Mouse (Mus musculus): Measurements from ENCODE around the gene Itga2b. TPM values are rescaled to one million over a fixed set of nuclear protein-coding genes. Genes with fewer than 3 reads are reported as not detected.

Itga2b gene
- polyA plus RNA-seq, 1 experiment from 2014 or later = 4.4 TPM

DNA sequence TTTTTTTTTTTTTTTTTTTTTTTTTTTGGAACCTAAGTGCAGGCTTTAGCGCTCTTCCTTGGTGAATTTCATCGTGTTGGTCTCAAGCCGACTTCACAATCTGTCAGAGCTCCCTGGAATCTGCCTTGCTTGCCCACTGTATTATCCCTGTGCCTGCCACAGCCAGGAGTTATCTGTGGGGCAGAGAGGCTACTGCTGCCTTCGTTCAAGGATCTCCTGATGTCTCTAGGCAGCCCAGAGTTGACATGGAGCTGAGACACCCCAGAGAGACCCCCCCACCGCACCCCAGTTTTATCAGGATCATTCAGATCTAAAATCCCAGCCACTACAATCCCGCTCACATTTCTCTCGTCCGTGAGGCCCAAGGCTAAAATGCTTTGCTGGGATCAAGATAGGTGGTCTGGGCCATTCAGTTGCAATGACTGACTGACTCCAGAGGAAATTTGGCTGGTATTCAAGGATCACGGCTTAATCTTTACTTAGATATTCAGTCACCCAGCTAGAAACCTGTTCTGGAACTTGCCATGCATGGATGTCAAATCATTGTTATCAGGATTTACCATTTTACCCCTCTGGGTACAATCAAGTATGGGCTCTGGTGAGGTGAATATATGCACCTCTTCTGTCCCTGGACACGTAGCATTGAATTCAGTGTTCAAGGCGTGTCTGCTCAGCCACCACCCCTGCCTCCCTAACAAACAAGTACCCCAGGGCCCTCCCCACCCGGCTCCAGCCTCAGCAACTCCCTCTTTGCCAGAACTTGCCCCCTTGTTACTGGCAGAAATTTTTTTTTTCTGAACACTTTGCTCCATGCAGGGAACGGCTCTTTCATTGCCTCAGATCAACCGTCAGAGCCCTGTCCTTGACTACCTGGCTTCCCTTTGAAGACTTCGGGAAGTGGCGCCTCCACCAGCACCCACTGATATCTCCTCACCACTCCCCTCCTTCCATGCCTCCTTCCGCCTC is 20.6 kb downstream of the Itga2b start:
- ATAC-seq (ENCODE audit: low FRiP score, low read depth) = no peak
- Histone ChIP-seq H3K4me1 (peaks cover 35% of the 10 kb centered on the region), H3K27me3 (peaks cover 49% of the 10 kb centered on the region), H3K4me3 (no peak overlapping the region), H3K9me3 (no peaks in the 10 kb centered on the region), H3K27ac (no peak overlapping the region), H3K9ac (no peak overlapping the region), H3K36me3 (no peaks in the 10 kb centered on the region), H3K4me2 (replicated peaks) (no peak overlapping the region)
- 45% methylated on average over 17 of the region's 17 CpGs for WGBS

DNA sequence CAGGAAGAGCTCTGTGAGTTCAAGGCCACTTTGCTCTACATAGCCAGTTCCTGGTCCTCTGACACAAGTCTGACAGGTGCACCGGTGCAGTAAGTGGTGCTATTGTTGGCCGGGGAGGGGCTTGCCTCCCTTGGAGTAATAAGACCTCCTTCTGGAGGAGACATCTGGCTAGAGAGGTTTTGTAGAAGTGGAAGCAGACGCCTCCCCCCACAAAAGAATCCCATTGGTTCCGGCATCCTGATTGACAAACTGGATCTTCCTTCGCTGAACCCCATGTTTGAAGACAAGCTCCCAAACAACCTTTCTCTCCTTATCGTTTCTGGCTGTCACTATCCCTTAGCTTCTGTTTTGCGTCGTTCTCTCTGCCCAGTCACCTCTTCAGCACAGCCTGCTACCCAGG is 21.6 kb downstream of the Itga2b start:
- no peak overlapping the region for H3K4me3 ChIP-seq
- H3K4me1 ChIP-seq = peaks cover 43% of the 10 kb centered on the region
- no peak overlapping the region for H3K27ac ChIP-seq
- ATAC-seq (ENCODE audit: low FRiP score, low read depth) = no peak
- H3K27me3 ChIP-seq = peaks cover 45% of the 10 kb centered on the region
- no peak overlapping the region for H3K9ac ChIP-seq
- H3K4me2 ChIP-seq (replicated peaks) = no peak overlapping the region
- WGBS = 9% methylated on average over 8 of the region's 8 CpGs
- peaks cover 5% of the 10 kb centered on the region; the same call in 1 of the 2 replicates for H3K36me3 ChIP-seq
- H3K9me3 ChIP-seq = no peaks in the 10 kb centered on the region

DNA sequence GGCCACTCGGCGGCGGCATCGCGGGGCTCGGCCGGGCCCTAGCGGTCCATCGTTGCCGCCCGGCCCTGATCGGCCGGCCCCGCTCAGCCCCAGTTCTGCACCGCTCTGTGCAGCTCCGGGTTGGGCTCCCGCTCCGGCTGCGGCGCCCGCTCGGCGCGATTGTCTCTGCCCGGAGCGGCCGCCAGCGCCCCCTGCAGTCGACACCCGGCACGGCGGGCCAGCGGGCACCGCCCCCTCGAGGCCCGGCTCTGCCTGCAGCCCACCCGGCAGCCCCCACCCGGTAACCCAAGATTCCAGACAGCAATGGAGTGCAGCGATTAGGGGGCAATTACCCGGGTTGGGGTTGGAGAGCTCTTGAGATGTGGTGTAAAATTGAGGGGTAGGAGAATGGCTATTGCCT is 22.4 kb downstream of the Itga2b start, which contains the start of gene Fam171a2:
Fam171a2 (minus strand) TSS at position 186 of the 400 bp plus-strand sequence.
- Histone ChIP-seq H3K27ac (peak within 1 kb of the TSS; percentile 94), H3K9ac (peak within 1 kb of the TSS; percentile 97), H3K4me1 (peaks cover 43% of the 10 kb centered on the region), H3K4me2 (replicated peaks) (peak within 1 kb of the TSS; percentile 74), H3K9me3 (no peaks in the 10 kb centered on the region), H3K36me3 (peaks cover 12% of the 10 kb centered on the region), H3K27me3 (peaks cover 37% of the 10 kb centered on the region), H3K4me3 (peak within 1 kb of the TSS; percentile 93)
- under 1% methylated on average over 31 of the region's 40 CpGs for WGBS
- peak; percentile 77 for ATAC-seq (ENCODE audit: low FRiP score, low read depth)

DNA sequence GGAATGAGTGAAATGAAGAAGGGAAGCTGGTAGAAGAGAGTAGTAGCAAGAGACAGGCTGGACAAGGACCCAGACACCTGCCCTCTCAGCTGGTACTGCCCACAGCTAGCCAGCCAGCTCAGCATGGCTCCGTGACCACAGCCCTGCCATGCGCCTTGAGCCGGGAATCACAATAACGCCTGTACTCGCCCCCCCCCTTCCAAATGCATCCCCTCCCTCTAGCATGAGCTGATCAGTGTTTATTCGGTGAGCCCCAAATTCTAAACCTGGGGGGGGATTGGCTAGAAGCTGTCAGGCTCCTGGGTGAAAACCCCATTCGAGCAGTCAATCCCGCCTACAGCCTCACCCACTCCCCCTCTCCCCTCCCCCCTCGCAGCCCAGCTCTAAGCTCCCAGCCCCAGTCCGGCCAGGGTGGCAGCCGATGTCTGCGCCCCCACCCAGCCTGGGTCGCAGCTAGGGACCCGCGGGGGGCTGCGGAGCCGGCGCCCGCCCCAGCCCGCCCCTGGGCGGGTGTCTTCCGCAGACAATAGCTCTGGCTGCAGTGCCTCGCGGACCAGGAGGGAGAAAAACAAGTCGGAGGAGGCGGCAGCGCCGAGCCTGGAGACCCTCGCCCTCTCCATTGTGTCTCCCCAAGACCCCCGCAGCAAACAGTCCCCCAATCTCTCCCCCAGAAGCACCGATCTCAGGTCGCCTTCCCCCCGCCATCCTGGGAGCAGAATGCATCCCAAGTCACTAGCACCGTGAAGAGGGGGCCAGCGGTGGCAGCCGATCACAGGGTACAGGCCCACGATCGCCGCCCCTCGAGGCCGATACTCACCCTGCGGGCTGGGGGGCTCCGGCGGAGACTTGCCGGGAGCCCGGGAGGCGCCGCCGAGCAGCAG is 23.1 kb downstream of the Itga2b start:
- peak; percentile 27 for ATAC-seq (ENCODE audit: low FRiP score, low read depth)
- Histone ChIP-seq H3K9ac (peak overlapping the region; percentile 97), H3K27me3 (peaks cover 30% of the 10 kb centered on the region), H3K4me3 (peak overlapping the region; percentile 93), H3K4me2 (replicated peaks) (peak overlapping the region; percentile 74), H3K9me3 (no peaks in the 10 kb centered on the region), H3K36me3 (peaks cover 19% of the 10 kb centered on the region), H3K27ac (peak overlapping the region; percentile 94), H3K4me1 (peaks cover 43% of the 10 kb centered on the region)
- WGBS = under 1% methylated on average over 45 of the region's 49 CpGs

DNA sequence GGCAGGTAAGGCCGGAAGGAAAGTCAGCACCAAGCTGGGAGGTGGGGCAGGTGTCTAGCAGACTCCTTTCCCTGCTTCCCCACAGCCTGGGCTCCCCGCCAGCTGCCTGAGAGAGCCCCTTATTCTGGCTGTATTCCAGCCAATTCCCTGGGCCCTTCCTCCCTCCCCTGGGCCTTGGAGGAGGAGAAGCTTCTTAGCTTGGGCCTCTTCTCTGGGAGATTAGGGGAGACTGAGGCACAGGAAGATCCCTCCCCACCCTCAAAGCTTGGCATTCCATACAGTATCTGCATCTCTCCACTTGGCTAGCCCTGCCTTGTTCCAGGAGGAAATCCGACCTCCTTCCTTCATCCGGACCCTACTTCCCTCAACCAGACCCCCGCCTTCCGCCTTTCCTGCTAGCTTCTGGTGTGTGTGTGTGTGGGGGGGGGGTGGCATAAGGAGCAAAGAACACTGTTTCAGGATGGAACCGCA is 24.0 kb downstream of the Itga2b start:
- 0 out of 2 replicates have a peak, but pooled peaks have one; percentile 5 for ATAC-seq (ENCODE audit: low FRiP score, low read depth)
- peak overlapping the region; percentile 97 for H3K9ac ChIP-seq
- H3K4me2 ChIP-seq (replicated peaks) = peak overlapping the region; percentile 74
- peaks cover 25% of the 10 kb centered on the region for H3K27me3 ChIP-seq
- H3K36me3 ChIP-seq = peaks cover 28% of the 10 kb centered on the region
- no peaks in the 10 kb centered on the region for H3K9me3 ChIP-seq
- peak overlapping the region; percentile 94 for H3K27ac ChIP-seq
- H3K4me3 ChIP-seq = peak overlapping the region; percentile 93
- 12% methylated on average over 7 of the region's 7 CpGs for WGBS
- H3K4me1 ChIP-seq = peaks cover 43% of the 10 kb centered on the region

DNA sequence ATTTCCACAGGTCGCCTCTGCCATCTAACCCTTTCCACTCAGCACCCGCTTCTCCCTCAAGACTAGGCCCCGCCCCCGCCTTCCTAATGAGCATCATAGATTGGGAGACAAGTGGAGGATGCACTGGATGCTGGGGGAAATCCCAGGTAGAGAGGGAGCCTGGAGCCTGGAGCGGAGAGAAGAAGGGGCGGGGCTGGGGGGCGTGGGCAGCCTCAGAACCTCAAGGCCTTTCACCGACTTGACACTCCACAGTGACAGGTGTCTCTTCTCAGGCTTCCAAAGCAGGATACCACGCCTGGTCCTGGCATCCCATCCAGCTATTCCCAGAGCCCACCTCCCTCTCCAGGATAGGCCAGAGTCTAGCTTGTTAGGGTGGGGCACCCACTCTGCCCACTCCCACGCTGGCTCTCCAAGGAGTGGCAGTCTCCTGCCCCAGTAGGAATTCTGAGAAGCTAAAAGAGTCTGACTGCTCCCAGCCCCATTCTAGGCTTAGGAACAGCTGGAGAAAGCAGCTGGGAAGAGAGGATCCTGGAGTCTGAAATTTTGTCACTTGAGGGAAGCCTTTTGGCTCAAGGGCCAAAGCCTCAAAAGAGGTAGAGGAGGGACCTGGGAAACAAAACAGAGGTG is 24.5 kb downstream of the Itga2b start:
- Histone ChIP-seq H3K4me3 (peak overlapping the region; percentile 93), H3K4me1 (peaks cover 43% of the 10 kb centered on the region), H3K4me2 (replicated peaks) (peak overlapping the region; percentile 74), H3K27ac (peak overlapping the region; percentile 94), H3K9me3 (no peaks in the 10 kb centered on the region), H3K9ac (peak overlapping the region; percentile 97), H3K27me3 (peaks cover 23% of the 10 kb centered on the region), H3K36me3 (peaks cover 33% of the 10 kb centered on the region)
- ATAC-seq (ENCODE audit: low FRiP score, low read depth) = peak; percentile 62
- 17% methylated on average over 8 of the region's 10 CpGs for WGBS

DNA sequence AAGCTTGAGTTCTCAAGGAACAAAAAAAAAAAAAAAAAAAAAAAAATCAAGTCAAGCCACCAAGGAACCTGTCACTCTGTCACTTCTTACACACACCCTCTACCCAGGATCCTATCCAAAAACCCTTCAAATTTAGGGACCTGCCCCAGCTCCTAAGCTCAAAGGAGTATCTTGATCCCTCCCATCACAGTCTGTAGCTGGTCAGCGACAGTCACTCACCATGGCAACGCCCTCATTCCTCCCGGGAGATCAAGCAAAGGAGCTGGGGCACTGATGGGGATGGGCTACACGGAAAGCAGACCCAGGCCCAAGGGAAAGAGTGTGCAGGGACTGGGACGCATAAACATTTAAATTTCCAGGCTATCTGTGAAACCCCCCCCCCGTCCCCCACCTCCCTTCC is 25.1 kb downstream of the Itga2b start:
- Histone ChIP-seq H3K9me3 (no peaks in the 10 kb centered on the region), H3K27ac (no peak overlapping the region), H3K9ac (peak overlapping the region; percentile 8; the same call in 1 of the 2 replicates), H3K4me1 (peaks cover 43% of the 10 kb centered on the region), H3K27me3 (peaks cover 17% of the 10 kb centered on the region), H3K36me3 (peaks cover 39% of the 10 kb centered on the region), H3K4me2 (replicated peaks) (peak overlapping the region; percentile 74), H3K4me3 (no peak overlapping the region)
- no peak for ATAC-seq (ENCODE audit: low FRiP score, low read depth)
- WGBS = 8% methylated on average over 6 of the region's 6 CpGs

DNA sequence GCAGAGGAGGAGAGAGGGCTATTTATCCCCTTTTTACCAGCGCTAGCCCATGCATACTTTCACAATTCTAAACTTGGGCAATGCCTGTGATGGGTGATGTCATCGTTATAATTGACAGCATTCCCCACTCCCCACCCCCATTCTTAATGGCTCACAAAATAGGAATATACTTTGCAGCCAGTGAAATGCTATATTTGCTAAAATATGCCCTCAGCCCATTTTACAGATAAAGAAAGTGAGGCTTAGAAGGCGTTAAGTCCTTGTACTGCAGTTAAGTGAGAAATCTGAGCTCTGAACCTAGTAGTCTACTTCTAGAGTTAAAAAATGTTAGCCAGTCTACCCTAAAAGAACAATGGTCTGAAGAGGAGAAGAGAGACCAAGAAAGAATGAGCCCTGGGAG is 25.6 kb downstream of the Itga2b start:
- Histone ChIP-seq H3K27ac (no peak overlapping the region), H3K9me3 (no peaks in the 10 kb centered on the region), H3K27me3 (peaks cover 15% of the 10 kb centered on the region), H3K4me3 (no peak overlapping the region), H3K36me3 (peaks cover 44% of the 10 kb centered on the region), H3K4me2 (replicated peaks) (no peak overlapping the region), H3K4me1 (peaks cover 43% of the 10 kb centered on the region), H3K9ac (no peak overlapping the region)
- ATAC-seq (ENCODE audit: low FRiP score, low read depth) = no peak
- WGBS = 62% methylated on average over 3 of the region's 3 CpGs

DNA sequence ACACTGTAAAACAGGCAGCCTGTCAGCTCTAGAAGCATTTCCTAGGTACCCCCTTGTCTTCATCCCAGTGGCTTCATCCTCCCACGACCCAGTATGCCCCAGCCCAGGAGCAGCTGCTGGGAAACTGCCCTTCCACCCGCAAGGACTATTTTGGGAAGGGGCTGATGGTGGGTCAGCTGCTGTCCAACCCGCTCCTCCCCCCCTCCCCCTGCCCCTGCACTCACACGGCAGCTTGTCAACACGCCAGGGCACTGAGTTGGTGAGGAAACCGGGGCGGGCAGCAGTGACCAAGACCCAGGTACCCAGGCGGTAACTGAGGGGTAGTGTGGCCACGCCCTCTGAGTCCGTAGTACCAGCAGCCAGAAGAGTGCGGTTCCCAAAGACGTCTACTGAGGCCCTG is 26.2 kb downstream of the Itga2b start:
- Histone ChIP-seq H3K9me3 (no peaks in the 10 kb centered on the region), H3K9ac (no peak overlapping the region), H3K4me3 (no peak overlapping the region), H3K36me3 (peaks cover 49% of the 10 kb centered on the region), H3K27ac (no peak overlapping the region), H3K4me2 (replicated peaks) (no peak overlapping the region), H3K4me1 (peaks cover 43% of the 10 kb centered on the region), H3K27me3 (peaks cover 15% of the 10 kb centered on the region)
- 62% methylated on average over 12 of the region's 12 CpGs for WGBS
- no peak for ATAC-seq (ENCODE audit: low FRiP score, low read depth)

DNA sequence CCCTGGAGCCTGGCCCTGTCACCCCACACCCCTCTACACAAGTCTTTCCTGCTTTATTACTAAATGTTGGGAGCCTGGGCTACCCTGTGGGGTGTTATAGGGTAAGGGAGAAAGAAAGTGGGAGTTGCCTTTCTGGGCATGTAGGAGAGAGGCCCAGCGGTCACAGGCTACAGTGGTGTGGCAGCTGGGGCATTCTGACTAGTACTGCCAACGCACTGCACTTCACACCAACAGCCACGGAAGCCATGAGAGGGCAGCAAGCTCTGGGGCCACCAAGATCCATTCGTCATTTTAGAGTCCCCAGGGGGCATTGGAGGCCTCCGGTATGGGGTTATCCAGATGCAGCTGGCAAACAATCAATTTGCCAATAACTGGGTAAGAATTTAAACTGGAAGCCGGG is 27.8 kb downstream of the Itga2b start:
- Histone ChIP-seq H3K36me3 (peaks cover 64% of the 10 kb centered on the region), H3K4me2 (replicated peaks) (no peak overlapping the region), H3K9ac (no peak overlapping the region), H3K4me3 (no peak overlapping the region), H3K27ac (no peak overlapping the region; the same call in 1 of the 2 replicates), H3K4me1 (peaks cover 46% of the 10 kb centered on the region), H3K9me3 (no peaks in the 10 kb centered on the region), H3K27me3 (peaks cover 20% of the 10 kb centered on the region)
- ATAC-seq (ENCODE audit: low FRiP score, low read depth) = no peak
- 84% methylated on average over 6 of the region's 6 CpGs for WGBS

DNA sequence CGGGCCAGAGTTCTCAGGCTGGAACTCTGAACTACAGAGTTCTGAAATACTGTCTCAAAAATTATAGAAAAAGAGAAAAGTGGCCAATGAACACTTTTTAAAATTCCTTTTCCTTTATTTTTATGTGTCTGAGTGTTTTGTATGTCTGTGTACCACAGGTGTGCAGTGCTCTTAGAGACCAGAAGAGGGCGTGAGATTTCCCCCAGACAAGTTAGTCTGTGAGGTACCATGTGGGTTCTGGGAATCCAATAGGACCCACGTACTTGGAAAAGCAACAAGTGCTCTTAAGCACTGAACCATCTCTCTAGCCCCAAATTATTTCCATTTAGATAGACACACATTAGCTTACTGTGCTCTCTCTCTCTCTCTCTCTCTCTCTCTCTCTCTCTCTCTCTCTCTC is 28.5 kb downstream of the Itga2b start:
- no peak overlapping the region for H3K27ac ChIP-seq
- no peak overlapping the region for H3K4me2 ChIP-seq (replicated peaks)
- no peak overlapping the region for H3K4me3 ChIP-seq
- no peak for ATAC-seq (ENCODE audit: low FRiP score, low read depth)
- H3K9me3 ChIP-seq = no peaks in the 10 kb centered on the region
- 77% methylated on average over 3 of the region's 3 CpGs for WGBS
- no peak overlapping the region for H3K9ac ChIP-seq
- H3K36me3 ChIP-seq = peaks cover 69% of the 10 kb centered on the region
- H3K4me1 ChIP-seq = peaks cover 47% of the 10 kb centered on the region
- H3K27me3 ChIP-seq = peaks cover 20% of the 10 kb centered on the region
